Mouse (Mus musculus): ENCODE data around the gene Dnaaf2.

GRCm38 (mm10) chr12:69198985-69199384 lies 756 bp upstream of the Dnaaf2 start:
- TF ChIP-seq CTCF (IDR thresholded peaks at IDR 0.05; ENCODE audit: control insufficient read depth, insufficient read depth, insufficient read length): no peak
- TF ChIP-seq MAX (IDR thresholded peaks at IDR 0.05): no peak
- TF ChIP-seq USF1 (IDR thresholded peaks at IDR 0.05; ENCODE audit: low read depth): no peak
- TF ChIP-seq MYOG (IDR thresholded peaks at IDR 0.05; ENCODE audit: control insufficient read depth, extremely low read depth, insufficient read length): no peak
- no peak for TF ChIP-seq CEBPB (IDR thresholded peaks at IDR 0.05; ENCODE audit: low read depth)
